Mouse (Mus musculus): Measurements from ENCODE around the gene Tlnrd1. TPM values are rescaled to one million over a fixed set of nuclear protein-coding genes. Genes with fewer than 3 reads are reported as not detected.

Tlnrd1 gene
- polyA plus RNA-seq, 1 experiment = 3.2 TPM

- H3K27ac ChIP-seq (ENCODE audit: control insufficient read depth, insufficient read depth, low read depth, low read length) = no peak overlapping the region
- no peaks in the 10 kb centered on the region for H3K27me3 ChIP-seq (ENCODE audit: control insufficient read depth, insufficient read depth, low read length)
- no peak for TF ChIP-seq POLR2A (IDR thresholded peaks at IDR 0.05; ENCODE audit: control insufficient read depth, low read depth, low read length)
- no peak for TF ChIP-seq CTCF (IDR thresholded peaks at IDR 0.05; ENCODE audit: control insufficient read depth, insufficient read depth, insufficient replicate concordance, low read depth, low read length)
- H3K4me3 ChIP-seq (ENCODE audit: control insufficient read depth, low read depth, low read length) = no peak overlapping the region
- H3K4me1 ChIP-seq (ENCODE audit: control insufficient read depth, insufficient read depth, low read length) = no peaks in the 10 kb centered on the region
- H3K36me3 ChIP-seq (ENCODE audit: control insufficient read depth, insufficient read depth, low read length) = no peaks in the 10 kb centered on the region
These were observed 45.4 kb downstream of the Tlnrd1 start for GRCm38 (mm10) chr7:83838525-83839224.

Other genes starting within 250 kb of the Tlnrd1 start
- 0.63 and 1.3 TPM in 2 replicates for gene Il16, start 138.6 kb downstream of the Tlnrd1 start, polyA plus RNA-seq (2012; rRNA removed)
- gene Cfap161, start 89.4 kb downstream of the Tlnrd1 start, polyA plus RNA-seq (2012; rRNA removed) = 53.9 and 59.4 TPM in 2 replicates
- 23.9 and 33.9 TPM in 2 replicates for gene Mesd, start 161 bp upstream of the Tlnrd1 start, polyA plus RNA-seq (2012; rRNA removed)
- 7.0 and 7.2 TPM in 2 replicates for gene Cemip, start 202.2 kb upstream of the Tlnrd1 start, polyA plus RNA-seq (2012; rRNA removed)